Mouse (Mus musculus) left cerebral cortex, adult 18-20 months (tissue): ENCODE results near the gene Eif3l. TPM values are rescaled to one million over a fixed set of nuclear protein-coding genes. Genes with fewer than 3 reads are reported as not detected.

Experiments used
- DNase-seq, 2 experiments: peaks; one replicate each; pipeline ENCODE4 v3.0.0; 2021 to 2022; ENCODE audit warnings: low spot score in 2 of 2, mixed read lengths in 1 of 2
- total RNA-seq, 2 experiments: library from RNA; stranded (reverse); gene quantifications; 2 replicates each; pipeline ENCODE4 v1.2.3; 2021

Eif3l gene
- total RNA-seq, 2 experiments from 2014 or later: 66.5 to 68.2 TPM

- no peak for DNase-seq
These were observed 26.8 kb upstream of the Eif3l start for GRCm38 (mm10) chr15:79048186-79048585.

DNA sequence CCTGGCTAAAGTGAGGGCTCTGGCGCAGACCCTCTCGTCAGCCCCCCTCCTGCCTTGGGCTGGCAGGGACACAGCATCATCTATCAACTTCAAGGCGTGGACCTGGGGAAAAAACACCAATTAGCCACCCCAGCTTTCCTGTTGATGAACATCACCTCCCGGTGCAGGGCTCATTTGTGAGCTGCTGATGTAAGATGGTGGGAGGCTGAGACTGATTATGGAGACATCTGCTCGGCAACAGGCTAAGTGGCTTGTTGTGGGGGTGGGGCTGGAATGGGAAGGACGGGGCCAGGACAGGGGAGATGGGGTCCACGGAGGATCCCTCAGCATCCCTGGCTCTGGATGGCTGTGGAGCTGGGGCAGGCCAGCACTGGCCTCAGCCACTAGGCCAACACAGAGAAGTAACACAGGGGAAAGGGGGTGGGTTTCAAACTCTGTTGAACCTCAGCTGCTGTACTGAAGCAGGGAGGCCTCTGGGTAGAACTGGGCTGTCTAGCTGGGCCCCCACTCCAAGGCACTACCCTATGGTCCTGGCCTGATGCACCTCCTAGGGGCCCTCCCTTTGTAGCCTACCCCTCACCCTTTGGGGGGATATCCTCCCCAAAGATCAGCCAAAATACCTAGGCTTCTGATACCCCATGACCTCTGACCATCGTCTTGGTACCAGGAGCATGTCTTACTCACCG, 24.7 kb upstream of the Eif3l start:
- no peak for DNase-seq

GRCm38 (mm10) chr15:79050964-79051363, 24.0 kb upstream of the Eif3l start:
- DNase-seq: no peak

- no peak for DNase-seq
These were observed 23.3 kb upstream of the Eif3l start for GRCm38 (mm10) chr15:79051461-79052360.

DNA sequence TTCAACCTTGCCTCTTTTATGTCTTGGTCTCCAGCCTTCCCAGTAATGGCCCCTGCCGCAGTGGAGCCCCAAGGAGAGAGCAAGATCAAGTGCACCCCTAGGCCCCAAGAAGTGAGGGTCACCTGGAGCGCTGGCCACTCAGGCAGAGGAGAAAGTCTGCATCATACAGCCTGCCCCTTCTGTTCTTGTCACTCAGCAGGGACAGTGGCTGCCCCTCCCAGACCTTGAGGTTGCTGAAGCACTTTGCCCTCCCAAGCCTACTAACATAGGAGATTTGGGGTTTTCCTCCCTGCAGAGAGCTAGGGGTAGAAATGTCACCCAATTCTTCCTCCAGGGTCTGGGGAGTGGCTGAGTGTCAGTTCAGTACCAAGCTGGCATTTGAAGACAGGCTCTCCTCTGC, 22.6 kb upstream of the Eif3l start:
- DNase-seq: no peak

GRCm38 (mm10) chr15:79056601-79057000, 18.4 kb upstream of the Eif3l start:
- no peak for DNase-seq

DNA sequence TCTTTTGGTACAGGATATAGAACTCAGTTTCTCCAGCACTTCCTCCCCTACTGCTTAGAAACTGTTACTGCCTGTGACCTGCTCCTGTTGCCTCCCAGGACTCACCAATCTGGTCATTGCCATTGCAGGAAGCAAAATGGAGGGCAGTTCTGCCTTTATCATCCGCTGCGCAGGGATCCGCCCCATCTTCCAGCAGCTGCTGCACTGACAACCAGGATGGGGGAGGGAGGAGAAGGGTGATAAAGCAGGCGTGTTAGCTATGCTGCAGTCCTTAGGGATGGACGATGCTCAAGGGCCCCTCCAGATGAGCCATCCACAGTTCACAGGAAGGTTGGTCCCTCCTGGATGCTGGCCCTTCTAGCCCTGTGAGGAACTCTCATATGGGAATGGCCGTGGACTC, 17.1 kb upstream of the Eif3l start:
- DNase-seq: no peak

DNA sequence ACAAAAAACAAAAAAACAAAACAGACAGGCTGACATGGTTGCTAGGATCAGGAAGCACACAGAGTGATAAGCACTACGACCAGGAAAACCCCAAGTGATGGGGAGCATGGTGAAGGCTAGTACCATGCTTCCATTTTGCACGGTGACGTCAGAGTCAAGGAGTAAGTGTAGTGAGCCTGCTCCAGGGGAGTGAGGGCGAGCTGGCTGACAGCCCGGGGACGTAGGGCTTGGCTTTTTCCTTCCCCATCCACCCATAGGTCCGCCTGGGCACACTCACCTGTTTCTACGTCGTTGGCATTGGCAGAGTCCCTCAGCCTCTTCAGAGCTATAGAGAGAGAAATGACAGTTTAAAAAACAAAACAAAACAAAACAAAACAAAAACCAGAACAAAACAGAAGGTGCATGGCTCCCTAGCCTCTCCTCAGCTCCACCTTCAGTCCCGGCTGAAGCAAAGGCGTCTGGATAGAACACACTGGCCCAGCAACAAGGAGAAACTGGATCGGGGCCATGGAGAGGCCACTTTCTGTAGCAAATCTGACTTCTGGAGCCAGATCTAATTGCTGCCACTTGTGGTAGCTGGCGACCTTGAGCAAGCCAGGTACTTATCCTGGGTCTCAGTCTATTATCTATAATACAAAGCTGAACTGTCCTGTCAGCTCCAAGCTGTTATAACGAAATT, 14.0 kb upstream of the Eif3l start:
- DNase-seq: no peak

GRCm38 (mm10) chr15:79062376-79063159, 12.4 kb upstream of the Eif3l start, which contains the start of gene Ankrd54:
TSS of gene Ankrd54 (minus strand) at chr15:79062893.
- DNase-seq: peak; percentile 96 to 98

DNA sequence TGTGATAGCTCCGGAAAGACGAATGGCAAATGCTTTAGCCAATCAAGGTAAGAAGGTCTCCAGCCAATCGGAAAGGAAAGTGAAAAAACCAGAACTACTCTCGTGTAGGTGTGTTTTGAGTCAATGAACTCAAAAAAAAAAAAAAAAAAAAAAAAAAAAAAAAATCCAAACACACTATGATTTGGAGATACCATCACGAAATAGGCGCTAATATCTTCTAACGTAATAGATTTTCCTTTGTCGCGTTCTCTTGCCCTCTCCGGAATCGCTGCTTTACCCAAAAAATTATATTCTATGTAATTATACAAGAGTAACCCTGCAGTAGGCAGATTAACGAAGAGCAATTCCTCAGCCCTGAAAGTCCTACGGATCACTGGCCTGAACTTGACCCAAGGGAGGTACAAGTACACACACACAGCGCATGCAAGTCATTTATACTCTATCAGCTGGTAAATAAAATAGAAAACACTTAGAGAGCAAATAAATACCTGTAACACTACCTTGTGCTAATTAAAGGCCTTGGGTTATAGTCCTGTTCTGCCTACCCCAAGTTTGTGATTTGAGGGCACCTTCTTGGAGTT, 11.7 kb upstream of the Eif3l start:
- no peak for DNase-seq

DNA sequence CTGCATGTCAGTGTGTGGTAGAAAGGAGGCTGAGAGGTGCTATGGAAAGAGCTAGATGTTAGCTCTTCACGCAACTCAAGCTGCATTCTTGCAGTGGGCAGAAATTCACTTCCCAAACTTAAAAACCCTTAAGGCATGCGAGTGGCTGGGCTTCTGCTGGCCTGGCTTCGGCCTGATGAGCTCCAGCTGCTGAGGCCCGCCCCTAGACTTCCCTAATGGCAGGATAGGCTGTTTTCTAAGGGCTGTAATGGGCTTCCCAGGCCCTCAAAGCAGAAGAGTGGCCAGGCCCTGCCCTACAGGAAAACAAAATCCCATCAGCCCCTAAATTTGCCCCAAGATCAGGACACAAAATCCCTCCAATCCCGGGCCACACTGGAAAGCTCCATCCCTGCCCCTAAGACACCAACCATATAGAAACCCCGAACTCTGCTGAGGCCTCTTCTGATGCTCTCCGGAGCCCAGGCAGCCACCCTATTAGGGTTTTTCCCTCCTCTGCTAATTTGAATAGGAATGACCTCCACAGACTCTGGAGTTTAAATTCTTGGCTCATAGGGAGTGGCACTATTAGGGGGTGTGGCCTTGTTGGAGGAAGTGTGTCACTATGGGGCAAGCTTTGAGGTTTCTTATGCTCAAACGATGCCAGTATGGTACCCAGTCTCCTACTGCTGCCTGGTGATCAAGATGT, 9.8 kb upstream of the Eif3l start:
- DNase-seq: no peak

GRCm38 (mm10) chr15:79066276-79066675, 8.7 kb upstream of the Eif3l start:
- no peak for DNase-seq

DNA sequence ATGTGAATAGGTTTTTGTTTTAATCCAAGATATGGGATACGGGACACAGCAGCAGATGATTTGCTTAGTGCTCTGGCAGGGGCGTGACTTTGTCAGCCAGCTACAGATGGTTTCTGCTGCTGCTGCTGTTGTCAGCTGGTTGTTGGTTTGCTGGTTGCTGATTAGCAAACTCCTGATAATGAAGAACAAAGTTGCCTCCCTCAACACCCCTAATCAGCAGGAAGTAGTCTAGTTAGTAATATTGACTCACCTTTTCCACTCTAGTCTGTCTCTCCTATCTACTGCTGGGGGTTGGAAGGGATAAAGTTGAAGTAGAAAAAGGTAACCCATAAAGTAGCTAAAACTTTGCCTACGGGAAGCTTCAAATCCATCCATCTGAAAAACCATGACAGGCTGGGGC, 7.3 kb upstream of the Eif3l start:
- DNase-seq: no peak

GRCm38 (mm10) chr15:79068416-79068815, 6.6 kb upstream of the Eif3l start:
- no peak for DNase-seq

GRCm38 (mm10) chr15:79071117-79072039, 3.6 kb upstream of the Eif3l start:
- DNase-seq: peak; percentile 30 to 39

DNA sequence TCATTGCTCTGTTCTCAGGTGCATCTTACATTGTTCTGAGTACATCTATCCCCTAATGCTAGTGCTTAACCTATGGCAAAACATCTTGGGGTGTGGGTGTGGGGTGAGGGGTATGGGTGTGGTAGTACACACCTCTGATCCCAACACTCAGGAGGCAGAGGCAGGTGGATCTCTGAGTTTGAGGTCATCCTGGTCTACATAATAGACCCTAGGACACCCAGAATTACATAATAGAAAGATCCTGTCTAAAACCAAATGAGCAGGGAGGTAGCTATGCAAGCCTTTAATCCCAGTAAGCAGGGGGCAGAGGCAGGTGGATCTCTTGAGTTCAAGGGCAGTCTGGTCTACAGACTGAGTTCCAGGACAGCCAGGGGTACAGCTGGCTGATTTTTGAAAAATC, 1.2 kb upstream of the Eif3l start:
- DNase-seq: no peak

GRCm38 (mm10) chr15:79074446-79074845, 533 bp upstream of the Eif3l start:
- DNase-seq: no peak

GRCm38 (mm10) chr15:79075658-79076365, 833 bp downstream of the Eif3l start:
- DNase-seq: no peak
